Mouse (Mus musculus): ENCODE data around the gene A830031A19Rik. TPM values are rescaled to one million over a fixed set of nuclear protein-coding genes. Genes with fewer than 3 reads are reported as not detected.

Gene A830031A19Rik
- polyA plus RNA-seq, 1 experiment from 2014 or later: not detected

GRCm38 (mm10) chr11:24012301-24012700 is 62.6 kb downstream of the A830031A19Rik start:
- no peak overlapping the region for H3K27ac ChIP-seq (ENCODE audit: low read depth)
- H3K36me3 ChIP-seq (ENCODE audit: insufficient read depth): no peaks in the 10 kb centered on the region
- no peaks in the 10 kb centered on the region for H3K9me3 ChIP-seq (ENCODE audit: low read depth, low read length)
- no peaks in the 10 kb centered on the region for H3K27me3 ChIP-seq (ENCODE audit: insufficient read depth, low read length)
- H3K4me3 ChIP-seq (ENCODE audit: low read depth, low read length): no peak overlapping the region
- H3K4me1 ChIP-seq (ENCODE audit: insufficient read depth): no peaks in the 10 kb centered on the region
- no peak overlapping the region for H3K9ac ChIP-seq
- TF ChIP-seq CTCF (IDR thresholded peaks at IDR 0.05; ENCODE audit: low read depth): no peak
- ATAC-seq (ENCODE audit: insufficient read depth) (no peak), DNase-seq (no peak)
- 73% methylated on average over 1 of the region's 1 CpGs for WGBS
- no peak overlapping the region for H3K4me2 ChIP-seq

GRCm38 (mm10) chr11:24008976-24009375 is 65.9 kb downstream of the A830031A19Rik start:
- DNase-seq: no peak
- Histone ChIP-seq H3K4me1 (ENCODE audit: insufficient read depth) (no peaks in the 10 kb centered on the region), H3K9ac (no peak overlapping the region), H3K36me3 (ENCODE audit: insufficient read depth) (no peaks in the 10 kb centered on the region), H3K27me3 (ENCODE audit: insufficient read depth, low read length) (no peaks in the 10 kb centered on the region), H3K4me3 (ENCODE audit: low read depth, low read length) (no peak overlapping the region), H3K9me3 (ENCODE audit: low read depth, low read length) (no peaks in the 10 kb centered on the region), H3K27ac (ENCODE audit: low read depth) (no peak overlapping the region), H3K4me2 (no peak overlapping the region)
- TF ChIP-seq CTCF (IDR thresholded peaks at IDR 0.05; ENCODE audit: low read depth): no peak
- no peak for ATAC-seq (ENCODE audit: insufficient read depth)
- whole genome bisulfite sequencing: 86% methylated on average over 5 of the region's 5 CpGs

- peak; percentile 33 for DNase-seq
- Histone ChIP-seq H3K27me3 (ENCODE audit: insufficient read depth, low read length) (no peaks in the 10 kb centered on the region), H3K9ac (no peak overlapping the region), H3K36me3 (ENCODE audit: insufficient read depth) (no peaks in the 10 kb centered on the region), H3K9me3 (ENCODE audit: low read depth, low read length) (no peaks in the 10 kb centered on the region), H3K4me2 (no peak overlapping the region), H3K27ac (ENCODE audit: low read depth) (no peak overlapping the region), H3K4me1 (ENCODE audit: insufficient read depth) (no peaks in the 10 kb centered on the region), H3K4me3 (ENCODE audit: low read depth, low read length) (no peak overlapping the region)
- no peak; the same call in 1 of the 2 replicates for ATAC-seq (ENCODE audit: insufficient read depth)
- peak; percentile 51; the same call in 1 of the 2 replicates for TF ChIP-seq CTCF (IDR thresholded peaks at IDR 0.05; ENCODE audit: low read depth)
- WGBS: 34% methylated on average over 5 of the region's 5 CpGs
Observed at GRCm38 (mm10) chr11:24008244-24008643, 66.6 kb downstream of the A830031A19Rik start.

- no peaks in the 10 kb centered on the region for H3K27me3 ChIP-seq (ENCODE audit: insufficient read depth, low read length)
- DNase-seq: no peak
- no peak overlapping the region for H3K27ac ChIP-seq (ENCODE audit: low read depth)
- WGBS: 74% methylated on average over 15 of the region's 15 CpGs
- no peaks in the 10 kb centered on the region for H3K36me3 ChIP-seq (ENCODE audit: insufficient read depth)
- no peak for ATAC-seq (ENCODE audit: insufficient read depth)
- H3K9me3 ChIP-seq (ENCODE audit: low read depth, low read length): no peaks in the 10 kb centered on the region
- no peak overlapping the region for H3K4me3 ChIP-seq (ENCODE audit: low read depth, low read length)
- H3K4me2 ChIP-seq: no peak overlapping the region
- no peak for TF ChIP-seq CTCF (IDR thresholded peaks at IDR 0.05; ENCODE audit: low read depth)
- H3K9ac ChIP-seq: no peak overlapping the region
- H3K4me1 ChIP-seq (ENCODE audit: insufficient read depth): no peaks in the 10 kb centered on the region
Observed at GRCm38 (mm10) chr11:24005445-24006156, 69.3 kb downstream of the A830031A19Rik start.

- Histone ChIP-seq H3K4me3 (ENCODE audit: low read depth, low read length) (no peak overlapping the region), H3K4me1 (ENCODE audit: insufficient read depth) (no peaks in the 10 kb centered on the region), H3K27ac (ENCODE audit: low read depth) (no peak overlapping the region), H3K36me3 (ENCODE audit: insufficient read depth) (no peaks in the 10 kb centered on the region), H3K9me3 (ENCODE audit: low read depth, low read length) (no peaks in the 10 kb centered on the region), H3K9ac (no peak overlapping the region), H3K4me2 (no peak overlapping the region), H3K27me3 (ENCODE audit: insufficient read depth, low read length) (no peaks in the 10 kb centered on the region)
- WGBS: 50% methylated on average over 7 of the region's 7 CpGs
- no peak for TF ChIP-seq CTCF (IDR thresholded peaks at IDR 0.05; ENCODE audit: low read depth)
- ATAC-seq (ENCODE audit: insufficient read depth) (no peak), DNase-seq (no peak)
Observed at GRCm38 (mm10) chr11:24000675-24001074, 74.2 kb downstream of the A830031A19Rik start.

Small RNA genes lying within 50 kb of the gene (microRNA-seq; reads per million reads assigned to microRNA genes)
- not detected for gene Gm44381 (ENCODE audit: borderline number of aligned reads)

Other genes with a start within 250 kb of the A830031A19Rik start
- gene Papolg, start 179.8 kb downstream of the A830031A19Rik start, polyA plus RNA-seq (2014; fragmentation: Nextera tagmentation; extraction: Ambion mirVana): 14.8 and 15.8 TPM in 2 replicates
- gene Bcl11a, start 3.0 kb upstream of the A830031A19Rik start, polyA plus RNA-seq (2014; fragmentation: Nextera tagmentation; extraction: Ambion mirVana): 18.6 and 21.1 TPM in 2 replicates

All from lung, embryonic 14.5 days (tissue).